Mouse (Mus musculus): Measurements from ENCODE around the gene Mcrip2. TPM values are rescaled to one million over a fixed set of nuclear protein-coding genes. Genes with fewer than 3 reads are reported as not detected.

Mcrip2 gene
- total and polyA plus RNA-seq, 3 experiments: 1.4 to 16.1 (median 1.7) TPM

- Histone ChIP-seq H3K27ac (ENCODE audit: insufficient read depth, low read depth) (no peak overlapping the region), H3K36me3 (replicated peaks in 1 of 2; ENCODE audit: control insufficient read depth in 1 of 2, insufficient read depth in 1 of 2, low read length in 1 of 2) (no peaks in the 10 kb centered on the region), H3K79me2 (replicated peaks; ENCODE audit: control insufficient read depth, extremely low read depth, insufficient read depth, poor library complexity, severe bottlenecking) (no peaks in the 10 kb centered on the region), H3K4me3 (replicated peaks in 1 of 3; ENCODE audit: low read depth in 2 of 3, low read length in 2 of 3, poor library complexity in 1 of 3) (no peak overlapping the region), H3K4me2 (ENCODE audit: insufficient read depth, low read depth, poor library complexity, severe bottlenecking) (no peak overlapping the region), H3K9me3 (replicated peaks; ENCODE audit: low read length) (no peaks in the 10 kb centered on the region), H3K27me3 (replicated peaks) (peaks cover 50% of the 10 kb centered on the region), H3K9ac (ENCODE audit: insufficient read depth, low read depth) (no peak overlapping the region), H3K4me1 (ENCODE audit: control insufficient read depth in 1 of 2, insufficient read depth in 2 of 2) (peaks cover 4 to 28% of the 10 kb centered on the region in 2 experiments; a peak in 3 of 4 replicates)
- in situ Hi-C loops (cut with MboI; ENCODE audit: low pct_ligation_motif_present, low pct_unique_long_range_greater_than_20kb, low sequenced_read_pairs) (no loop called here), dilution Hi-C loops (cut with MboI; ENCODE audit: extremely low pct_ligation_motif_present, extremely low pct_unique_long_range_greater_than_20kb, low sequenced_read_pairs) (no loop called here)
- TF ChIP-seq ETS1 (conservative IDR thresholded peaks at IDR 0.05; ENCODE audit: low read depth, low read length) (no peak), NELFE (IDR thresholded peaks at IDR 0.05; ENCODE audit: low read depth, low read length) (no peak), CHD1 (IDR thresholded peaks at IDR 0.05; ENCODE audit: low read depth, low read length) (no peak), ELF1 (IDR thresholded peaks at IDR 0.05; ENCODE audit: low read depth, low read length) (no peak)
- DNase-seq (ENCODE audit: extremely low read depth): no peak
These were observed 2.4 kb downstream of the Mcrip2 start for GRCm38 (mm10) chr17:25866172-25866571.

- H3K27me3 ChIP-seq (replicated peaks): peaks cover 47% of the 10 kb centered on the region
- H3K79me2 ChIP-seq (replicated peaks; ENCODE audit: control insufficient read depth, extremely low read depth, insufficient read depth, poor library complexity, severe bottlenecking): no peaks in the 10 kb centered on the region
- H3K4me1 ChIP-seq (ENCODE audit: control insufficient read depth in 1 of 2, insufficient read depth in 2 of 2): peaks cover 9 to 34% of the 10 kb centered on the region in 2 experiments
- DNase-seq (ENCODE audit: extremely low read depth): no peak
- H3K4me2 ChIP-seq (ENCODE audit: insufficient read depth, low read depth, poor library complexity, severe bottlenecking): no peak overlapping the region
- H3K36me3 ChIP-seq (replicated peaks in 1 of 2; ENCODE audit: control insufficient read depth in 1 of 2, insufficient read depth in 1 of 2, low read length in 1 of 2): no peaks in the 10 kb centered on the region
- no peak overlapping the region for H3K27ac ChIP-seq (ENCODE audit: insufficient read depth, low read depth)
- dilution Hi-C loops (cut with MboI; ENCODE audit: extremely low pct_ligation_motif_present, extremely low pct_unique_long_range_greater_than_20kb, low sequenced_read_pairs) (no loop called here), in situ Hi-C loops (cut with MboI; ENCODE audit: low pct_ligation_motif_present, low pct_unique_long_range_greater_than_20kb, low sequenced_read_pairs) (no loop called here)
- H3K9ac ChIP-seq (ENCODE audit: insufficient read depth, low read depth): no peak overlapping the region
- H3K4me3 ChIP-seq (replicated peaks in 1 of 3; ENCODE audit: low read depth in 2 of 3, low read length in 2 of 3, poor library complexity in 1 of 3): no peak overlapping the region
- TF ChIP-seq ZKSCAN1 (IDR thresholded peaks at IDR 0.05; ENCODE audit: borderline replicate concordance, low read depth, low read length) (no peak), IRF4 (IDR thresholded peaks at IDR 0.05; ENCODE audit: low read depth, low read length) (no peak), PAX5 (IDR thresholded peaks at IDR 0.05; ENCODE audit: low read length) (no peak), CHD1 (IDR thresholded peaks at IDR 0.05; ENCODE audit: low read depth, low read length) (no peak), POLR2AphosphoS2 (IDR thresholded peaks at IDR 0.05; ENCODE audit: low read depth, low read length) (no peak), ZC3H11A (IDR thresholded peaks at IDR 0.05; ENCODE audit: low read depth, low read length) (no peak), CTCF (conservative IDR thresholded peaks at IDR 0.05 in 1 of 2, IDR thresholded peaks at IDR 0.05 in 1 of 2; ENCODE audit: low read depth in 2 of 2, low read length in 2 of 2) (no peak), ZMIZ1 (IDR thresholded peaks at IDR 0.05; ENCODE audit: low read depth, low read length) (no peak), HCFC1 (IDR thresholded peaks at IDR 0.05; ENCODE audit: low read depth, low read length) (no peak), MEF2A (IDR thresholded peaks at IDR 0.05; ENCODE audit: borderline replicate concordance, low read depth, low read length) (no peak), RCOR1 (conservative IDR thresholded peaks at IDR 0.05; ENCODE audit: low read depth, low read length) (no peak), ETS1 (conservative IDR thresholded peaks at IDR 0.05; ENCODE audit: low read depth, low read length) (no peak), JUND (conservative IDR thresholded peaks at IDR 0.05; ENCODE audit: low read depth, low read length) (no peak), GABPA (IDR thresholded peaks at IDR 0.05; ENCODE audit: insufficient replicate concordance, low read depth, low read length) (no peak), MXI1 (IDR thresholded peaks at IDR 0.05; ENCODE audit: low read depth, low read length) (no peak), CHD2 (IDR thresholded peaks at IDR 0.05; ENCODE audit: low read length) (no peak)
- no peaks in the 10 kb centered on the region for H3K9me3 ChIP-seq (replicated peaks; ENCODE audit: low read length)
These were observed 3.3 kb downstream of the Mcrip2 start for GRCm38 (mm10) chr17:25865288-25865687.
